Mouse (Mus musculus): ENCODE data around the gene Parva.

Gene Parva

DNA sequence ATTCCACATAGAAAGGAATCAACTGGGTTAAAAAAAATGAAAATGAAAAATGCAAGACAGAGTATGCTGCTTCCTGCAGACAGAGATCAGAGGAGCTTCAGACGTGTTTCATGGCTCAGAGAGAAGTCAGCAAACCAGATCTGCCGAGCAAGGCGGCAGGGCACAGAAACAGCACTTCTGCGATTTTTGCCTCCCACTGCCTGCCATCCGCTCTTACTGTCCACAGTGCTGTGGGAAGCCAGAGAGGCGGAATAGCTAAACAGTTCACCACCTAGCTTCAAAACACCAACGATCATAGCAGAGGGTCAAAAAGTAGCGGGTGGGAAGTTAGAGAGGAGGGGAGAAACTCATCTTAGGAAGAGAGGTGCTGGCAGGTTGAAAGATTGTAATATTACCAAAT is 84.0 kb downstream of the Parva start:
- in situ Hi-C loops (cut with MboI, MseI): no loop called here

DNA sequence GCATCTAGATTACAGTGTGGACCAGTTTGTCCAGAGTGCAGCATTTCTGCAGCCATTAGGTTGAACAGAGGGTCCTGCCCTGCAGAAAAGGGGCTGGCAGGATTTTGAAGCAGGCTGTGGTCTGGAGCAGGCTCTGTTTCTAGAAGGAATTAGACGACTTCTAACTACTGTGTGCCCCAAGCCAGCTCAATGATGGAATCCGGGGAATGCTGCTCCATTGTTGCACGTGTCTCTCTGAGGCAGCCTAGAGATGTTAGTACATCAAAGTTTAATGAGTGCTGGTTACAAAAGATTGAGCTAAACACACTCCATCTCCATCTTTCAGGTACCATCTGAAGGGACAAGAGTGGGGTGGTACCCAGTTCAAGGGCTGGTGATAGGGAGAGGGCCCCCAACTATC is 85.0 kb downstream of the Parva start:
- in situ Hi-C loops (cut with MboI, MseI): no loop called here

DNA sequence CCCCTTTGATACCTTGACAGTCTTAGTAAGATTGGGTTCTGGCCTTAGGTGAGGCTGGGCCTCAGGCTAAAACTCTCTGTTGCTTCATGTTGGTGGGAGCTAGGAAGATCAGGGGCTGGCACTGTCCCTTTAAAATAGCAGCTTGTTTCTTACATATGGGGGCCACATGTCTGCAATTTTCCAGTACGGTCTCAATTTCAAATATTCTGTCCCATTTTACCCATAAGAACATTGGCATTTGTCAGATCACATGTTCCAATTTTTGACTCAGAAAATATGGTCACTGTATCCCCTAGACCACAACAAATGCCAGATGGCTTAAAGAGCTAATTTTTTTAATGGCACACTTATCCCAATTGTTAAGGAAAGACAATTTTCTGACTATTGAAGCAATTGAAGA is 85.6 kb downstream of the Parva start:
- in situ Hi-C loops (cut with MboI, MseI): no loop called here

DNA sequence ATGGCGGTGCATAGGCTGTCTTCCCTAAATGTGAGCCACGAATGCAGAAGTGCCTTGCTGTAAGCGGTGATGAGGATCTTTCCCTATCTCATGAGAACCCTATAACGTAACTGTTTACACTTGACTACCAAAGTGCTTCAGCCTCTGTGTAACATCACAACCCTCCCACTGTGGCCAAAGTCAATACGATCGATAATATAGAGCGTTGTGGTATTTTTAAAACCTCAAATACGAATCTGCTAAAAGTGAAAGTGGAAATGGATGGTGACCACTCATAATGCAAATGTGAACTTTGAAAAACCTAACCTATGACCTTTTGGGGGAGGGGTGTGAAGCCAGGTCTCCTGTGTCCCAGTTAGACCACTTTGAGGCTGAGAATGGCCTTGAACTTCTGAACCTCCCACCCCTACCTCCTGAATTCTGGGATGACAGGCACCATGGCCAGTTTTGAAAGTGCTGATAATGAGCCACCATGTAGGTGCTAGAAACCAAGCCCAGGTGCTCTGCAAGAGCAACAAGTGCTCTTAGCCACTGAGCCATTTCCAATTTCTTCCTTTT is 87.4 kb downstream of the Parva start:
- in situ Hi-C loops (cut with MboI, MseI): no loop called here

DNA sequence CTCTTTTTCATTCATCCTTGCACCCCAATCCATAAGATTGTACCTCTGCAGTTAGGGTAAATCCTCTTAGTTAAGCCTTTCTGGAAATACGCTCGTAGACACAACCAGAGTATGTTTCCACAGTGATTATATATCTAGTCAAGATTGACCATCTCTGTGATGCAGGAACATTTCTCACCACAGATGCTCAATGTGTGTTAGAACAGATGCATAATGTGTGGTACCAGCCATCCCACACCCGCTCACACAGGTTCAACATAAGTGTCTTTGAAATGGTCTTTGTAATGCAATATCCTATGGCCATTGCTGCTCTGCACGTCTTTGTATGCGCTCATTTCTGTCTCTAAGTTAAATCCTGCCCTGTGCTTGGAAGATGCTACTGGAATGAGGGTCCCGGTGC is 98.2 kb downstream of the Parva start:
- in situ Hi-C loops (cut with MboI, MseI): no loop called here

DNA sequence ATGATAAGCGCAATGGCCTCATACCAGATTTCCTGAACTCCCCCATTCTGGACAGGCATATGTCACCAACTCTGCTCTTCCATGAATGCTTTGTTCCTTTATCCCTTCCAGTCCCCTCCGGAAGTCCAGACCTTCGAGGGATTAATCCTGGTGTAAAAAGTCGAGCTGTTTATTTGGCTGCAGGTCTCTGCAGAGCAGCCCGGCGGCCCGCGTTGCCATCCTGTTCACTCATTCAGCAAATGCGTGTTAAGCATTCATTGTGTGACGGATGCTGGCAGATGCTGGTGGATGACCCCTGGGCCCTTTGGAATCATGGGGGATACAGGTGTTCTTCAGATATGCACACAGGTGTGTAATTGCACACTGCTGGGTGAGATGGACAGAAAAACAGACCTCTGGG is 98.9 kb downstream of the Parva start:
- in situ Hi-C loops (cut with MboI, MseI): no loop called here

DNA sequence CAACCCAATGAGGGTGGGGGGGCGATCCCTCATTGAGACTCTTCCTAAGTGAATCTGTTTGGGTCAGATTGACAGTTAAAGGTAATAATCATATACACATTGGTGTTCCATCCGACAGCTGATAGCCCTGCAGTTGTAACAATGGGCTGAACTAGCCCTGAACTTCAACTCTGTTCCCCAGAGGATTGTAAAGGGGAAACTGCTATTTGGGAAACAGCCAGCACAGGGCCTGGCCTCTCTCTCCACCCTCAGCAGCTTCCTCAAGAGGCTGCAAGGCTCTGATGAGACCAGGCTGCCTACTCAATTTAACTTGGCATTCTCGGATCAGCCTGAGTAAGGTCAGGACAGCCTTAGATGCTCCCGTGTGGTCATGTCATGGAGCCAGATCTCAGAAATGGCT is 99.9 kb downstream of the Parva start:
- in situ Hi-C loops (cut with MboI, MseI): no loop called here

DNA sequence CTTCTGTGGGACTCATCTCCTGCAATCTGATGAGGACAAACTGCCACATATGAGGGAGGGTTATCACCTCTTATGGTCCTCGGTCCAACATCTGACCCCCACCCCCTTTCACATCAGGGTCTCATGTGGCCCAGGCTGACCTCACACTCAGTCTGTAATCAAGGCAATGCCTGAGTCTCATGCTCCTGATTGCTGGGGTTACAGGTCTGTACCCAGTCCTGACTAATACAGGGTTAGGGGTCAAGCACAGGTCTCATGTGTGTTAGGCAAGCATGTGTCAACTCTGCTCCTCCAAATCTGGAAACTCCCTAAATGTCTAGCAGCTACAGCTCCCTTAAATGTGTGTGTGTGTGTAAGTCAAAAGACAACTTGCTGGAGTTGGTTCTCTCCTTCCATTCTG is 100.8 kb downstream of the Parva start:
- in situ Hi-C loops (cut with MboI, MseI): no loop called here

DNA sequence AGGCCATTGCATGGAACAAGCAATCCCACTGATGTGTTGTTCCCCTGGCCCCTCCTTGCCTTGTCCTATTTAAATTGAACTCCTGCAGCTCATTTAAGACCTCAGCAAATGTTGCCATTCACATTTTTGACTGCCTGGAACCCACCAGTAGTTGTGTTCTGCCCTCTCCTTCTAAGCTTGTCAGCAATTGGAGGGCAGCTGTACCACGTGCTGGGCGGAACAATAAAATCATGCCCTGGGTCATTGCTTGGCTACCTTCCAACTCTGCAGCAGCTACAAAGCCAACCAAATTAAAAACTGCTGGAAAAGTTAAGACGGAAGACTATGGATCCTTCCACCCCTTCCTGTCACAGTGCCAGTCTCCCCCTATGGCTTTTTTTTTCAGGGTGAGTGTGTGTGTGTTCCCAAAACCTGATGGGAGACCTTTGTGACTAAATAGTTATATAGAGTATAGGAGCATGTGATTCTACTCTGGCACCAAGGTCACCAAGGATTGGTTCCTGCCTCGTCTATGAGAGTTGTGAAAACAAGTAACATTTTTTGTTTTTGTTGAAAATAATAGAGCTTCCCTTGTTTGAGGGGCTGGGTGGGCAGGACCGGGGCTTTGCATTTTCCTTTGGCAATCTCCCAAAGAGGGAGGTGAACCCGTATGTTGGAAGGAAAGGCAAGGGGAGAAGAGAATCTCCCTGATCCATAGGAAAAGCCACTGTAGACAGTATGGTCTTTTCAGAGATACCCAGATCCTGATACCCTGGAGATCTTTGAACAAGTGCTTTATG is 101.5 kb downstream of the Parva start:
- in situ Hi-C loops (cut with MboI, MseI): no loop called here

DNA sequence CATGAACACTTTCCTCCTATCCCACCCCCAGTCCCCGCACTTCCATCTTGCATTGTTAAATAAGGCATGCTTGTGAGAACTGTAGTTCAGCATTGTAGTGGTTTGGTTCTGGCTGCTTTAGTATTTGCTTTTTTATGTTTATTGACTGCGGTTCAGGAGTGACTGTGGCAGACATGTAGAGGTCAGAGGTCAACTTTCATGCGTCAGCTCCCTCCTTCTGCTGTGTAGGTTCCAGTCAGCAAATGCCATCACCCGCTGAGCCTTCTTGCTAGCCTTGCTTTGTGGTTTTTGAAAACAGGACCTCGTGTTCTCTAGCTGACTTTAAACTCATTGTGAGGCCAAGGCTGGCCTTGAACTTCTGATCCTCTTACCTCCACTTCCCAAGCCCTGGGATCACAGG is 103.6 kb downstream of the Parva start:
- in situ Hi-C loops (cut with MboI, MseI): no loop called here

DNA sequence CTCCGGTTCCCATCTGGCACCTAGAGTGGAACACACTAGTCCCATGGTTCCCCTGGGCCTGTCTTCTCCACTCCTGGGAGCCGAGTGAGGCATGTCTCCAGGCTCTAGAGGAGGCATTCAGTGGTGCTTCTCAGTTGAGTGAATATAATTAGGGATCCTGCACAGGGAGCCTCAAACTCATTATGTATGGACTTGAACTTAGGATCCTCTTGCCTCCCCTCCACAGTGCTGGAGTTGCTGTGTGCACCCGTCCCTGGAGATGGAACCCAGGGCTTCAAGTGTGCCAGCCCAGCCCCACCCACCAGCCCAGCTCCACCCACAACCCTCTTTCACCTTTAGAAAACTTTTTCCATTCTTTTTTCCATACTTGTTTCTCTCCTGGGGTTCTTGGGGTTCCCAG is 106.8 kb downstream of the Parva start:
- in situ Hi-C loops (cut with MboI, MseI): no loop called here

DNA sequence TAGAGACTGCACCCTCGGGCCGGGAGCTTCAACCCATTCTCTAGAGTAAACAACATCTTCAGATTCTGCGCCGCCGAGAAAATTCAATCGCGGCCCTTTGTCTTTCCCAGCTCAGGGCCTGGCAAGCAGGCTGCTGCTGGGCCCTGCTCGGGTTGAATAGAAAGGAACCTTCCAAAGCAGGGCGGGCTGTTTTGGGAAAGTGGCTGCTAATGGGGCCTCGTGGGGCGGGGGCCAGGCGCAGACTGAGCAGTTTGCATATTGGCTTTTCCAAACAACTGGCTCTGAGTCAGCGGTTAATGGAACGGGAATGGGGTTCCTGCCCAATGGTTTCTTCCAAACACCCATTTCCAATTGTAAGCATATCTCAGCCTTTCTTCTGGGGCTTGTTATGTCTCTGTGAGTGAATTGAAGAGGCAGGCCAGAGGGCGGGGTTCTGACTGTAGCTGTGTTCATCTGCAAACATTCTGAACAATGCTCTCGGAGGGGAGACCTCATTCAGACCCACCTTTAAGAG is 108.2 kb downstream of the Parva start:
- in situ Hi-C loops (cut with MboI, MseI): no loop called here

DNA sequence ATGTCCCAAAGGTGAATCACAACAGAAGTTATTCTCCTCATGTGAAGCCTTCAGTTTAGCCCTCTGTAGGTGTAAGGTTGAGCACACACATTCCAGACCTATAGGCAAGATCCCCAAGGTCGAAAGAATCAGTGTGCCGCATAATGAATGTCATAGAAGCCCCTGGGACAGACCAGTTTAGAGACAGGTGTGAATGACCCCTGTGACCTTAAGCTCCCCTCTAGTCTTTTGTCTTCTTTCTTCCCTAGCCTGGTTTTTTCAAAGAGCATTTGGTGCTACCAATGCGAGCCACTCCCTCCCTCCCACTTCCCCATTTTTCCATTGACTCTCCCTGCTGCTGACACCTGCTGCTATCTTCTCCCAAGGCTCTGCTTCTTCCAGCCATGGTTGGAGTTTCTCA is 121.8 kb downstream of the Parva start:
- in situ Hi-C loops (cut with MboI, MseI): no loop called here

DNA sequence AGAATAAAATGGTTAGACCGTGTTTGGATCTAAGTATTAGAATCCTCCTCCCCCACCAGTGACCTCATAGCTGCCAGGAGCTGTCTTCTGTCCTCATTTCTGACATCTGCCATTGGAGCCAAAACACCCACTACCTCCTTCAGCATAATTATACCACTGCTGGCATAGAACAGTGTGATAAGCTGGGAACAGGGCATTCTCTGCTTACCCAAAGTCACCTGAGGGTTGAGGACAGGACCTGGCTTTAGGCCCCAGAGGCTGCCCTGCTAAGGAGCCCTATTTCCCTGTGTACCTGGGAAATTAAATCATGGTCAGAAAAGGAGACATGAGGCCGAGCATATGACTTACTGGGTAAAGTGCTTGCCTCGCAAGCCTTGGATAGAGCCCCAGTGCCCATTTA is 134.2 kb downstream of the Parva start:
- in situ Hi-C loops (cut with MboI, MseI): no loop called here

DNA sequence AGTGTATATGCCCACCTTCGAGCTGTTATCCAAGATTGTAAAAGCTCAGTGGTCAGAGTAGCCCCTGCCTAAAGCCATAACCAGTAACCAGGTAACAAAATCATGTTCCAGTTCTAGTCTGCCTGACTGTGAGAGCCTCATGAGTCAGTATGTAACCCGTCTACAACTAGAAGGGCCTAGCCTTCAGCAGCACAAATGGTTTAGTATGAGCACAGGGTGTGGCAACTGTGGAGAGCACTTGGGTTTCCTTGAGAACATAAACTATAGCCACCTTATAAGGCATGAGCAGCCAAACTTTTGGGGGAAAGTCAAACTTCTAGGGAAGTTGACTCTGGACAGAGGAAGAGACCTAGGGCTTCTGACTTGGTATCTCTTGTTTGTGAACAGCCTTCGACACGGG is 139.7 kb downstream of the Parva start:
- in situ Hi-C loops (cut with MboI, MseI): no loop called here

DNA sequence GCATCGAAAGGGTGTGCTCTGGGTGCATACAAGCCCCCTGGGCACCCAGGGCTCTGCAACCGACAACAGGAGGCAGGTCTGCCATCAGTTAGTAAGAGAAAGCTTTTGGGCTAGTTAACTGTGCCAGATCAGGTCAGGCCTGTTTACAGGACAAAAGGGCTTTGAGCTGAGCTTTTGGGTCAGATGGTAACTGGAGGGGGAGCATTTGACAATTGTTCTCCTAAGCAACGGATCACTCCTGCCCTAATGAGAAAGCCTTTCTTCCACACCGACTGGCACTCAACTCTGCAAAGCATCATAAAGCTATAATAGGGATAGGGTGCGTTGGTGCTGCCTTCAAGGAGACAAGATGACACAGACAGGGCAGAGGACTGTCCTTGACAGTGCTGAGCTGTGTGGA is 141.7 kb downstream of the Parva start:
- in situ Hi-C loops (cut with MboI, MseI): no loop called here

DNA sequence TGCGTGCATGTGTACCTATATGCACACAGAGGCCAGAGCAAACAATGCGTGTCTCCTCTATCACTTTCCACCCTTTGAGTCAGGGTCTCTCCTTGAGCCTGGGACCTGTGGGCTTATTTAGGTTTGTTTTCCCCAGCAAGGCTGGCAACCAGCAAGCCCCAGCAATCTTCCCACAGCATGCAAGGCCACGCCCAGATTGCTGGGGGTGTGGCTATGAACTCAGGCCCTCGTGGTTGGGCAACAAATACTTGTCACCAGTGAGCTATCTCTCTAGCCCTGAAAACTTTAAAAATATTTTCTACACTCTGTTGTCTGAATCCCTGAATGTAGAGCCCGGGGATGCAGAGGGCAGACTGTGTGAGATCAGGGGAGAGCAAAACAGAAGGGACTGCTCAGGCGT is 154.3 kb downstream of the Parva start:
- in situ Hi-C loops (cut with MboI, MseI): no loop called here

DNA sequence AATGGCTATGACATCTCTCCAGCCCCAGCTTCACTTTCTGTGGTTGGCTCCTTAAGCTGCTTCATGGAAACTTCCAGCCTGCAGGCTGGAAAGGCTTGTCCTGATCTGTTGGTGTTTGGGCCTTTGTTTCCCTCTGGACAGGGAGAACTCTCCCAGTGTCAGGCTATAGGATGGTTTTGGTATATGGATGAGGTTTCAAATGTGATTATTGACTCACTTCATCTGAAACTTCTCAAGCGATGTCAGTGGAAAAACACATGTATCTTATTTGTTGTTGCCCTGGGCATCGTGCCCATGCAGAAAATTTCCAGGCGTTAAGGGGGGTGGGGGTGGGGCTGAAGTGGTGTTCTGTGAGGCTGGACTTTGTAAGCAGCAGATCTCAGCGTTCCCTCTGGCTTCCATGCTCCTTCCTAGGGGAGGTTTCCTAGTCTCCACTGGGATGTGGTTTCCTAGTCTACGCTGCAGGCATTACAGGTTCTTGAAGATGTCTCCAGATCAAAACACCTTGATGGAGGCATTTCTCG is 155.6 kb downstream of the Parva start:
- in situ Hi-C loops (cut with MboI, MseI): no loop called here

DNA sequence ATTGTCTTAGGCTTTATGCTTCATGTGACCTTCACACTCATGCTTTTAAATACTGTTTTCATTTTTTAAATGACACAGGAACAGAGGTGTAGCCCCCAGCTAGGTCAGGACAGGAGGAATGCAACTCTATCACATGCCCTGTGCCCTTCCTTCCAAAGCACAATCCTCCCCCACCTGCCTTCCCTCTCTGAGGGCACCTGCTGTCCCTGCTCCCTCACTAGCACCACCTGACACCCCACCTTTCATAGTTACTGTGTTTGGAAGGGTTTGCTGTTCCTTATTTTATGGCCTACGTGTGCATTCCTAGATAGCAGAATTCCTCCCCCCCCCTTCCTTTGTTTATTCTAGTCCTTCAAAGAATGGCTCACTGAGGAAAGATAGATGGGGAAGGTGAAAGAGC is 160.1 kb downstream of the Parva start:
- in situ Hi-C loops (cut with MboI, MseI): no loop called here

DNA sequence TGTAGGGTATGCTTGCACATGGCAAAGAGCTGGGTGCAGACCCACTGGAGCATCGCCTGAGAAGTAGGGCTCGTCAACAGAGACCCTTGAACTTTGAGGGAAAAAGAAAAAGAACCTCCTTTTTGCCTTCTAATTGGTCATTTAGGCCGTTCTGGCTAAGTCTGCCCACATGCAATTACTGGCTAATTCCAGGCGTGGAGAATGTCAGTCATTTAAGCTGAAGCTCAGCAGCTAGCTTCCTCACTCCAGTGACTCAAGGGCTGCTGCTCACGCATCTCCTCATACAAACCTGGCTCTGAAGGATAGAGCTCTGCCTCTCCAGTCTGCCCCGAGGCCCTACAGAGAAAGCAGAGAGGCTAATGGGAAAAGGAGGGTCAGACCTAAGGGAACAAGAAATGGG is 162.2 kb downstream of the Parva start:
- in situ Hi-C loops (cut with MboI, MseI): no loop called here

DNA sequence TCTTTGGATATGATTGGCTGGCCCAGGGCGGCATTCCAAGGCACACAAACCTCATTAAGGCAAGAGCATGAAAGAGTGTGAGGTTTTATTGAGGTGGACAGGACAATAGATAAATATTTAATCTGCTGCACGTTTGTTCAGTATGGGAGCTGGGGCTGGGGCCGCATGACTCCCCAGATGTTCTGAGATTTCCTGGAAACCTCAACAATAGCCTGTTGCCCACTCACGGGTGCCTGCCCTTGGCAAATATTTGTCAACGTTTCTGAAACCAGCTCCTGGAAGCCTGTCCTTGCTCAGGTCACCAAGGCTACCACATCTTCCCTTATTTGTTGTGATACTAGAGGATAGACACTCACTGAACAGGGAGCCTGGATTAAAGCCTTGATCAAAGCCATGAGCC is 166.3 kb downstream of the Parva start:
- in situ Hi-C loops (cut with MboI, MseI): no loop called here

DNA sequence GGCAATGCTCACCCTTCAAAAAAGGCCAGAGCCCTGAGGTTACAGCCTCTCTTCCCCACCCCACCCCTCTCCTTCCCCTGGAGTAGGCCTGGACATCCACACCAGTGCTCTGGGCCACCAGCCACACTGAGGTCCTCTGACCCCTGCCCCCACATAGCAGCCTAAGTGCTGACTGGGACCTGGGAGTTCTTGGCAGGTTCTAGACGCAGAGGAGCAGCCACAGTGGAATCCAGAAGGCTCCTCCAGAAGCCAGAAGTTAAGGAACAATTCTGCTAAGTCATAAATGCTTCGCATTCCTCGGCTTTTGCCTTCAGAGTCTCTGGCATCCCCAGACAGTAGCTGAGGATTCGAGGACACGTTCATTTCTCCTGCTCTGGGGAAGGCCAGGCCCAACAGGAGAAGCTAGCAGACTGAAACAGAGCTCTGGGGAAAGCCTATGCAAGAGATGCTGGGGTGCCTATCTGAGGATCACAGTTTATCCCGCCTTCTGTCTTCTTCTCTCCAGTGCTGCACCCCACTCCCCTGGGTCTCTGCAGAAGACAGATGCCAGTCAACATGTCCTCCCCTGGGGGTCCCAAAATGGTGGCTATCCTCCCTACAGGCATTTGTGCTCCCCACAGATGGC is 168.0 kb downstream of the Parva start:
- in situ Hi-C loops (cut with MboI, MseI): no loop called here

DNA sequence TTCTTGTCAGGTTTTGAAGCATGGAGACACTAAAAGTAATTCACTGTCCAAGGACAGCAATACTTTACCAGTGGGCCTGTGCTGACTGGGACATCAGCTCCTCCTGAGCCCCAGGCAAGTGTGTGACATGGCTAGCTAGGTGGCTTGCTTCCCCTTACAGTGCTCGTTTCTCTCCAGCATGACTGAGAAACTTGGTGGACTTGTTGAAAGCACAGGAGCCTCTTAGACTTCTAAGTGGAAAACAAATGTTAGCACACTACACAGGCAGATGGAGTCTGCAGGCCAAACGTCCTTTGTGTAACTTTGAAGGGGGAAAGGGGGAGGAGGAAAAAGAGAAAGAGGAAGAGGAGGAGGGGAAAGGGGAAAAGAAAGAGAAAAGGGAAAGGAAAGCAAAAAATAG is 172.3 kb downstream of the Parva start:
- in situ Hi-C loops (cut with MboI, MseI): no loop called here

Data from T-helper 2 cell (primary cell).